Mouse (Mus musculus): Measurements from ENCODE around the gene Mtnr1a.
"Not testable (repeated sequence)": the region's sequence is repeated elsewhere in the genome, so short reads cannot be mapped to it uniquely, and the experiment has no call there.

Gene Mtnr1a

DNA sequence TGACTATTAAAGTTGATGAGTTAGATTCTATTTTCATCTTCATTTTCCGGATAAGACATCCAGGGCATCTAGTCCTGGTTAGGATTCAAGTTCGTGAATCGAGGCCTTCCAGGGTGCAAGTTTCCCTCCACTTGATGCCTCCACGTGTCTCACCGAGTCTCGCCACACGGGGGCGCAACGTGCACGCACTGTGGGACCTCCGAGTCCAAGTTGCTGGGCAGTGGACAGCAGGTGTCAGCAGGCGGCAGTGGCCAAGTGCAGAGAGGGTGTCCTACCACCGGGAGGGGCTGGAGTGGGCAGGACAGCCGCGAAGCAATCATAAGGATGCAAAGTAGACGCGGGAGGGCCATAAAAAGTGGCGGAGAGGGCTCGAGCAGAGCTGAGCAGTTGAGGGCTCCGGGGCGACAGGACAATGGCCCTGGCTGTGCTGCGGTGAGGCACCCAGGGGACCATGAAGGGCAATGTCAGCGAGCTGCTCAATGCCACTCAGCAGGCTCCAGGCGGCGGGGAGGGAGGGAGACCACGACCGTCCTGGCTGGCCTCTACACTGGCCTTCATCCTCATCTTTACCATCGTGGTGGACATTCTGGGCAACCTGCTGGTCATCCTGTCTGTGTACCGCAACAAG lies at the start of gene Mtnr1a:
Gene Mtnr1a (plus strand): TSS at position 379 of the 628 bp plus-strand sequence.
- no peak for DNase-seq (ENCODE audit: low read depth in 1 of 2, low spot score in 2 of 2)

GRCm38 (mm10) chr8:45019241-45019640 lies 49.7 kb upstream of the Mtnr1a start:
- no peak for DNase-seq (ENCODE audit: low read depth in 1 of 2, low spot score in 2 of 2)

GRCm38 (mm10) chr8:45021171-45021570 lies 47.8 kb upstream of the Mtnr1a start:
- no peak for DNase-seq (ENCODE audit: low read depth in 1 of 2, low spot score in 2 of 2)

DNA sequence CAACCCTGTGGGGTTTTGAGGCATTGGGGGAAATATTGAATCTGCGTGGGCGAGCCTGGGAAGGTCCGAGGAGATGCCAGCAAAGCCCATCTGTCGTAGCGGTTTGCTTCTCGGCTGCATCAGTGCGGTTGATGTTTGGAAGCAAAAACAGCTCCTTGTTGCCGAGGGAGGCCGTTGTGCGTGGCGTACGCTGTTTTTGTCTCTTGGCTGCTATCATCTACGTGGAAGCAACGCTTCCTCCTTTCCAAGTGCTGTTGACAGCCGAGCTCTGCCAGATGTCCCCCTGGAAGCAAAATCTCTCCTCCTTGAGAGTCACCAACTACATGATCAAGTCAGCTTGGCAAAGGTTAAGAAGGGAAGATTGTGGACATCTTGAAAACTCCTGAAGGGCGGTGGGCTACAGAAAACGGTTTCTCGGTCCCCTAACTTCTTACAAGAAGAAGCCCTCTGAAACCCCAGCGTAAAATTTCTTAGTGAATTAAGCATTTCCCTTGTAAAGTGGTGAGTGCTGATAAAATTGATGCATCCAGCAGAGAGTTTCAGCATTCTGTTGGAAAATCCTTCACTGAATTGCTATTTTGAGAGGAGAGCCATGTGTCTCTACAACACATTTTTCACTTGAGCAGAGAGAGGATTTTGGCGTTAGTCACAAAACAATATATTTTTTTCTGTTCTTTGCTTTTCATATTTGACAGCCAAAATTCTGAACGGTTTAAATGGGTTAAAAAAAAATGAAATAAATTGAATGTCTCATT lies 46.8 kb upstream of the Mtnr1a start:
- no peak for DNase-seq (ENCODE audit: low read depth in 1 of 2, low spot score in 2 of 2)

DNA sequence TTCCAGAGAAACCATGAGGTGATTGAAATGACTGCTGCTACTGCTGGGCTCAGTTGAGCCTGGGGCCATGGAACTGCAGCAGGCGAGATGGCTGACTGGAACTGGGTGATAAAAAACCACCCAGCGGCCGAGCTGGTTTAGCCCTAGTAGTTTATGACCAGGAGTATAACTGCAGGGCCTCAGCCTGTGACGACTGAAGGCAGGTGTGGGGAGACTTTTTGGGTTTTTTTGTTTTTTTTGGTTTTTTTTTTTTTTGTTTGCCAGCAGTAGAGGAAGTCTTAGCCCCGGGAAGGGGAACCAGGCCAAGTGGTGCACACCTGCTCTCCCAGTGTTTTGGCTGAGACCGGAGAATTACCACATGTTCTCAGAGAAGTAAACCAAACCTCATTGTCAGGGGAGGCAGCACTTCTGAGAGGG lies 40.8 kb upstream of the Mtnr1a start:
- no peak for DNase-seq (ENCODE audit: low read depth in 1 of 2, low spot score in 2 of 2)

DNA sequence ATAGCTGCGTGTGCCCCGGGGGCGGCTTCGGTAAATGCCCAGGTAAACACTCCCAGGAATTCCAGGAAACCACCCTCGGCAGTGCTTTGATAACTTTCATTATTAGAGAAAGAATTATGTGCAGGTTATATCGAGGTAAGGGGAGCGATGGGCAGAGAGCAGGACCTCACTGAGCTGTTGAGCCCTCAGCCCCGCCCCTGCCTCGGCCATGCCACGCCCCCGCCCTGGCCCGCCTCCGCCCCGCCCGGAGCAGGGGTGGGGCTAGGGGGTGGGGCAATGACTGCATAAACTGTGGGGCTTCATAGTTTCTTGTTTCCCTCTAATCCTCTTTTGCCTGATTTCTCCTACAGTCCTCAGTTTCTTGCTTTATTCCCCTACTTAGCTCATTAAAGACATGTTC lies 30.6 kb upstream of the Mtnr1a start:
- no peak for DNase-seq (ENCODE audit: low read depth in 1 of 2, low spot score in 2 of 2)

DNA sequence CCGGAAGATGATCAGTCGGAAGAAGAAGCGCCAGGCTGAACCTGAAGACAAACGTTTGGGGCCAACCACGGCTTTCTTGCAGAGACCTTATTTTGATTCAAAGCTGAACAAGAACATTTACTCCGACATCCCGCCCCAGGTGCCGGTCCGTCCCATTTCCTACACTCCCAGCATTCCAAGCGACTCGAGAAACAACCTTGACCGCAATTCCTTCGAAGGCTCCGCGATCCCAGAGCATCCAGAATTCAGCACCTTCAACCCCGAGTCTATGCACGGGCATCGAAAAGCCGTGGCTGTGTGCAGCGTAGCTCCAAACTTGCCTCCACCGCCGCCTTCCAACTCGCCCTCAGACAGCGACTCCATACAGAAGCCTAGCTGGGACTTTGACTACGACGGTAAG lies 24.8 kb upstream of the Mtnr1a start:
- no peak for DNase-seq (ENCODE audit: low read depth in 1 of 2, low spot score in 2 of 2)

GRCm38 (mm10) chr8:45050451-45050850 lies 18.5 kb upstream of the Mtnr1a start:
- DNase-seq (ENCODE audit: low read depth in 1 of 2, low spot score in 2 of 2), result no peak

DNA sequence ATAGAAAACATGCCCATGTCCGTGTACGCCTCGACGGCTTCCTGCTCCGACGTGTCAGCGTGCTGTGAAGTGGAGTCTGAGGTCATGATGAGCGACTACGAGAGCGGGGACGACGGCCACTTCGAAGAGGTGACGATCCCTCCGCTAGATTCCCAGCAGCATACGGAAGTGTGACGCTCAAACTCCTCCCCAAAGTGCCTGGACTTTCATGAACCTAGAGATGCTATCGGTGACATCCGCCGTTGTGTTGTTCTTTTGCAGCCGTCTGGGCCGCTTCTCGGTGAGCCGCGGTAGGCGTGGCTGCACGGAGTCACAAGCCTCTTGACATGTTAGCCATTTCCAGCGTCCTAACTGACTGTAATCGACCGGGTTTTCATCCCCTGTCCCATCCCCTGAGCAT lies 17.7 kb upstream of the Mtnr1a start:
- DNase-seq (ENCODE audit: low read depth in 1 of 2, low spot score in 2 of 2), result no peak

GRCm38 (mm10) chr8:45052205-45052604 lies 16.7 kb upstream of the Mtnr1a start:
- DNase-seq (ENCODE audit: low read depth in 1 of 2, low spot score in 2 of 2), result no peak

DNA sequence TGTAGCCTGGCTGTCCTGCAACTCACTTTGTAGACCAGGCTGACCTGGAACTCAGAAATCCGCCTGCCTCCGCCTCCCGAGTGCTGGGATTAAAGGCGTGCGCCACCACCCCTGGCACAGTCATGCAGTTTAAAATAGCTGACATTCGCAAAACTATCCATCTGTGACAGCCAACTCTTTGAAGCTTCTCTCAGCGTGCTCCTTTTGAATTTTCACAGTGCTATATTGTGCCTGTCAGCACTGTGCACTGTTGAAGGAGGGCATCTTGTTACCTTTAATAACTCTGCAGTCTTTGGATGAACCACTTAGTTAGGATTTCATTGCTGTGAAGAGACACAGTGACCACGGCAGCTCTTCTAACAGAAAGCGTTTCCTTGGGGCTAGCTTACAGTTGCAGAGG lies 16.3 kb upstream of the Mtnr1a start:
- DNase-seq (ENCODE audit: low read depth in 1 of 2, low spot score in 2 of 2), result no peak

DNA sequence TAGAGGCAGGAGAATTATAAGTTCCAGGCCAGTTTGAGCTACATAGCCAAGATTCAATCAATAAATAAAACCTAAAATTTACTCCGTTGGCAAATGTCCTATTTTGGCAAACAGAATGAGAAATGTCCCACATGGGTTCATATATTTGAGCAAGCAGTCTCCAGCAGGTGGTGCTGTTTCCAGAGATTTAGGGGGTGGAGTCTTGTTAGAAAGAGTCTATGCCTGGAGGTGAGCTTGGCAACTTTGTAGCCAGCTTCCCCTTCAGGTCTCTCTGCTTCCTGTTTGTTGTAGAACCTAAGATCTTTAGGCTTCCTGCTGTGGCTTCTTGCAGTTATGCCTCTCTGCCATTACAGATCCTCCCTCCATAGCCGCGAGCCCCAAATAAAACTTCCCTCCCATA lies 13.4 kb upstream of the Mtnr1a start:
- no peak for DNase-seq (ENCODE audit: low read depth in 1 of 2, low spot score in 2 of 2)

DNA sequence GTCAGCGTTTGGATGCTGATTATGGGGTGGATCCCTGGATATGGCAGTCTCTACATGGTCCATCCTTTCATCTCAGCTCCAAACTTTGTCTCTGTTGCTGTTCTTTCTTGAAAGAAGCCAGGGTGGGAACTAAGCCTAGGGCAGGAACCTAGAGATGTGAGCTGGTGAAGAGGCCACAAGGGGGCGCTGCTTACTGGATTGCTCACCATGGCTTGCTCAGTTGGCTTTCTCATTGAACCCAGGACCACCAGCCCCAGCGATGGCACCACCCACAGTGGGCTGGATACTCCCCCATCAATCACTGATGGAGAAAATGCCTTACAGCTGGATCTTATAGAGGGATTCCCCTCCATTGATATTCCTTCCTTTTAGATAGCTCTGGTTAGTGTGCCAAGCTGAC lies 12.1 kb upstream of the Mtnr1a start:
- DNase-seq (ENCODE audit: low read depth in 1 of 2, low spot score in 2 of 2), result no peak

DNA sequence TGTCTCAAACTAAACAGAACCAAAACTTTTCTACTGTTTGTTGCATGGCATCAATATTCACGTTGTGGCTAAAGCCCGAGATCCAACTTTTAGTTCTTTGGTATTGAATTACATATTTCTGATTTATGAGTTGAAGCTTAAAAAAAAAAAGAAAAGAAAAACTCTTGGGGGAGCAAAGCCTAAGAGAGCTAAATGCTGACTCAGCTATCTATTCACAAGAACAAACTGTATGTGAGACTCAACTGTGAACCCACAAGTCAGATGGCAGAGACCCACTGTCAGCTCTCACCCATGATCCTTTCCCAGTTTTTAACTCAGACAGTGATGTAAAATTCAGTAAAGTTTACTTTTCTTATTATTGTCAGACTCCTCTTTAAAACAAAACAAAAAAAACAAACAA lies 8.9 kb upstream of the Mtnr1a start:
- DNase-seq (ENCODE audit: low read depth in 1 of 2, low spot score in 2 of 2), result no peak

DNA sequence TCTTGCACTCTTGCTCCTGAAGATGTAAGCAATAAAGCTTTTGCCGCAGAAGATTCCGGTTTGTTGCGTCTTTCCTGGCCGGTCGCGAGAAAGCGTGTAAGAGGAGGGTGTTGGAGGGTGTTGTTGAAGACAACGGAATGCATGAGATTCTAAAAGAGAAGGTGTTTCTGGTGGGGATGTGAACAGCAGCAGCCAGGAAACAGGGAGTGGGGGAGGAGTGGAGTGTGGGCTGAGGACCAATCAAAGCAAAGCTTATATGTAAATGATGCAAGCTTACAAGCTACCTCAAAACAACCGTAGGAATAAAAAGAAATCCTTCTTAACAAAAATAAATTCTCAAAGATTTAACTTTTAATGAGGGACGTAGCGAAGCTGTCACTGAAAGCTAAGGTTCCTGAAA lies 6.6 kb upstream of the Mtnr1a start:
- DNase-seq (ENCODE audit: low read depth in 1 of 2, low spot score in 2 of 2), result no peak

GRCm38 (mm10) chr8:45062982-45063924 lies 5.7 kb upstream of the Mtnr1a start:
- no peak for DNase-seq (ENCODE audit: low read depth in 1 of 2, low spot score in 2 of 2)

DNA sequence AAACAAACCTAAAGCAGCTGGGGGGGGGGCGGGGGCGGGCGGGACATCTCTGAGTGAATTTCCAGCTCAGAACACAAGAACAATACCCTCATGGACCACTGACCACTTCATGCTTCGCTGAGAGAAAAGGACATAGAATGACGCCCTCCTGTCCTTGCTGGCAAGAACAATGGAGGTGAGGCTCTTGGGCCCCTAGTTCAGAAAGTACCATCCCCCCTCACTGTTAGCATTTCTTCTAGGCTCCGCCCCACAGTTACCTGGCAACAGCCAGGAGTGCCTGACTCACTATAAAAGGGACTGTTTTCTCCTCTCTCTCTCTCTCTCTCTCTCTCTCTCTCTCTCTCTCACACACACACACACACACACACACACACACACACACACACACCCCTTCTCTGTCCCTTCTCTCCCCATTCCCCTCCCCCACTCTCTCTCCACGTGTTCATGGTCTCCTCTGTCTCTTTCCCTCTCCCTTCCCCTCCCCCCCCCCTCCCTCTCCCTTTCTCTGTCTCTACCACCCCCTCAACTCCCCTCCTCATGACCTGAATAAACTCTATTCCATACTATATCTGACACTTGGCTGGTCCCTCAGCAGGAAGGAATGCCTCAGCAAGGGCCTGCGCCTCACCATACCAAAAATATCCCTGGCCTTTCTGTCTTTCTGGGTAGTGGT lies 4.6 kb upstream of the Mtnr1a start:
- DNase-seq (ENCODE audit: low read depth in 1 of 2, low spot score in 2 of 2), result no peak

DNA sequence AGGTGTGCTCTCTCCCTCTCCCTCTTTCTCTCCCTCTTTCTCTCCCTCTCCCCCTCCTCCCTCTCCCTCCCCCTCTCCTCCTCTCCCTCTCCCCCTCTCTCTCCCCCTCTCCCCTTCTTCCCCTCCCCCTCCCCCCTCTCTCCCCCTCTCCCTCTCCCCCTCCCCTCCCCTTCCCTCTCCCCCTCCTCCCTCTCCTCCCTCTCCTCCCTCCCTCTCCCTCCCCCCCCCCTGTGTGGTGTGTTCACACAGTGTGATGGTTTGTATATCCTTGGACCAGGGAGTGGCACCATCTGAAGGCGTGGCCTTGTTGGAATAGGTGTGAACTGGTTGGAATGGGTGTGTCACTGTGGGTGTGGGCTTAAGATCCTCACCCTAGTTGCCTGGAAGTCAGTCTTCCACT lies 3.5 kb upstream of the Mtnr1a start:
- DNase-seq (ENCODE audit: low read depth in 1 of 2, low spot score in 2 of 2), result not testable (repeated sequence)

GRCm38 (mm10) chr8:45070949-45071348 lies 2.0 kb downstream of the Mtnr1a start:
- no peak for DNase-seq (ENCODE audit: low read depth in 1 of 2, low spot score in 2 of 2)

DNA sequence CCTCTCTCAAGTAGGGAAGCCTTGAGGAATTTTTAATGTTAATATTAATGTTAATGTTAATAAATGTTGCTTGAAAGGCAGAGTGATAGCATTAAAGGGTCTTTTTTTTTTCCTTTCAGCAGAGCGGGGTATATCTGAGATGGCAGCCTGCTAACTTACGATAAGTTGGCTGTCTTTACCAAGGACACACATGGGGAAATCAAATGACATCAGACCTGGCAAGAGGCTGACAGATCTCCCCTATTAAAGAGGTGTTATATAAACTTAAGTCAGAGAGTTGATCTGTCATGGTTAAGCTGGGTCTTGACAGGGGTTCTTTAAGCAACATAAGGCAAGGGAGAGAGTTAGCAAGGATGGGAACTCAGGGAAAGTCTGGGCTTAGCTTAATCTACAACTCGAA lies 11.9 kb downstream of the Mtnr1a start:
- DNase-seq (ENCODE audit: low read depth in 1 of 2, low spot score in 2 of 2), result no peak

GRCm38 (mm10) chr8:45093599-45093998 lies 24.7 kb downstream of the Mtnr1a start:
- no peak for DNase-seq (ENCODE audit: low read depth in 1 of 2, low spot score in 2 of 2)

Measured in monocyte, adult 2 months (primary cell).